In the genomic region with DNA sequence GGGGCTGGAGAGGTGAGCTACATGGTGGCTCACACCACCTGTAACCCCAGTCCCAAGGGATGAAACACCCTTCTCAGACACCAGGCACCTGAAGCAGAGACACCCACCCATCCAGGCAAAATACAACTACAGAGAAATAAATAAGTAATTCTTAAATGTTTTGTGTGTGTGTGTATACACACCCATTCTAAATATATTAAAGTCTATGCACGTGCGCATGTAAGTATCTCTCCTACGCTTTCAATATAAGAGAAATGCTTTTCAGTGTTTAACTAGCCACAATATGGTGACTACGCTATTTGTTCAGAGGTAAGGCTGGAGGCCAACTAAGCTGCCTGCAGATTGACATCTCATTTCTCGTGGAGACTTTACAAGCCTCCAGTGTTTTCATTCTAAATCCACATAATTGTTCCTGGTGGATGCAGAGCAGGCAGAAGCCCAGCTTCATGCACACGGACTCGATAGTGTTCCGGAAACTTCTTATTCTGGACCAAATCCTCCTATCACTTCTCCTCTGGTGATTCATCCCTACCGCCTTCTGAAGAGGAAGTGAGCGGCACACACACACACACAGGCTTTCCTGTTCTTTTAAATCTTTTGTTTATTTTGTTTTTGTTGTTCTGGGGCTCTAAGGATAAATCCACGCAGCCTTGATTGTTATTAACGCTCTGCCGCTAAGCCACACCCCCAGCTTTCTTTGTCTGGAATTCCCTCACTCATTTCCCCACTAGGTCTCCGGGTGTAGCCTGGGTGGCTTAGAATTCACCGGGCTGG, we compare ENCODE assay signal across 9 mouse cellular contexts. TPM values are rescaled to one million over a fixed set of nuclear protein-coding genes. Genes with fewer than 3 reads are reported as not detected.
A peak's percentile ranks its signal among the peaks of the same experiment; 100 is the strongest.
DNase-seq lines count a peak whose midpoint lies in the region; ATAC-seq and TF ChIP-seq lines count a peak whose summit lies in the region.
"Had no signal": no experiment of that assay in that cellular context is flagged by ENCODE, and none has a peak within 500 bp of the region (broad histone marks: within the 10 kb centered on the region; RNA-seq: fewer than 3 reads in every experiment).

No protein-coding gene starts in this region.

- no peaks in the 10 kb centered on the region for H3K27me3 ChIP-seq in limb, embryonic 13.5 days
- H3K27me3 ChIP-seq in limb, embryonic 10.5 days (ENCODE audit: low read depth, poor library complexity, severe bottlenecking), result peaks cover 6% of the 10 kb centered on the region; the same call in 1 of the 2 replicates
- no peaks in the 10 kb centered on the region for H3K27me3 ChIP-seq in heart, embryonic 15.5 days
- H3K27me3 ChIP-seq in midbrain, postnatal 0 days (ENCODE audit: insufficient read depth, low read length), result no peaks in the 10 kb centered on the region

- intact Hi-C loops in left cerebral cortex, adult 2 months (cut with DNase I), result no loop called here

- peaks cover 7% of the 10 kb centered on the region for H3K4me1 ChIP-seq in limb, embryonic 13.5 days
- peaks cover 19% of the 10 kb centered on the region for H3K4me1 ChIP-seq in limb, embryonic 10.5 days
- peaks cover 7% of the 10 kb centered on the region; the same call in 1 of the 2 replicates for H3K4me1 ChIP-seq in bone marrow, adult 2 months (ENCODE audit: control insufficient read depth, insufficient read depth, low read length)
- H3K4me1 ChIP-seq in heart, embryonic 15.5 days (replicated peaks), result peaks cover 16% of the 10 kb centered on the region
- no peaks in the 10 kb centered on the region for H3K4me1 ChIP-seq in midbrain, postnatal 0 days (ENCODE audit: insufficient read depth, low read length)

- no peak for TF ChIP-seq CTCF in bone marrow, adult 2 months (IDR thresholded peaks at IDR 0.05; ENCODE audit: control insufficient read depth, insufficient read depth, low read length)
- TF ChIP-seq CTCF in midbrain, postnatal 0 days (IDR thresholded peaks at IDR 0.05), result no peak
- TF ChIP-seq CTCF in left cerebral cortex, adult 2 months (IDR thresholded peaks at IDR 0.05), result no peak

- no peak for TF ChIP-seq POLR2A in bone marrow, adult 2 months (IDR thresholded peaks at IDR 0.05; ENCODE audit: borderline replicate concordance, control insufficient read depth, low read depth, low read length)

- H3K27ac ChIP-seq in limb, embryonic 13.5 days, result no peak overlapping the region
- H3K27ac ChIP-seq in limb, embryonic 10.5 days, result no peak overlapping the region
- H3K27ac ChIP-seq in bone marrow, adult 2 months (ENCODE audit: control insufficient read depth, insufficient read depth, low read depth, low read length, poor library complexity), result peak overlapping the region; percentile 35; the same call in 1 of the 2 replicates
- H3K27ac ChIP-seq in heart, embryonic 15.5 days, result peak overlapping the region; percentile 61
- H3K27ac ChIP-seq in midbrain, postnatal 0 days (ENCODE audit: low read depth, low read length), result no peak overlapping the region
- no peak overlapping the region for H3K27ac ChIP-seq in left cerebral cortex, adult 2 months

- DNase-seq in limb, embryonic 10.5 days (ENCODE audit: low spot score), result no peak
- DNase-seq in midbrain, postnatal 0 days (ENCODE audit: low spot score), result no peak
- DNase-seq in layer of hippocampus, adult 9-10 months (ENCODE audit: low spot score), result no peak
- DNase-seq in left cerebral cortex, adult 2 months (ENCODE audit: extremely low spot score in 1 of 2, low spot score in 2 of 2), result no peak
- DNase-seq: kidney, postnatal 36 days had no signal

- H3K4me2 ChIP-seq in limb, embryonic 13.5 days (replicated peaks), result peak overlapping the region; percentile 19; the same call in 1 of the 2 replicates
- peak overlapping the region; percentile 21; the same call in 1 of the 2 replicates for H3K4me2 ChIP-seq in heart, embryonic 15.5 days
- H3K4me2 ChIP-seq in midbrain, postnatal 0 days (ENCODE audit: low read depth, low read length, poor library complexity, severe bottlenecking), result 0 out of 2 replicates have a peak overlapping the region, but pooled peaks have one; percentile 20

- 0 out of 2 replicates have a peak, but pooled peaks cover under 1% of the 10 kb centered on the region for H3K9me3 ChIP-seq in limb, embryonic 13.5 days
- H3K9me3 ChIP-seq in limb, embryonic 10.5 days (replicated peaks), result no peaks in the 10 kb centered on the region
- no peaks in the 10 kb centered on the region for H3K9me3 ChIP-seq in heart, embryonic 15.5 days (replicated peaks)
- H3K9me3 ChIP-seq in midbrain, postnatal 0 days (ENCODE audit: low read length), result no peaks in the 10 kb centered on the region

- 49% methylated on average over 15 of the region's 15 CpGs for WGBS in limb, embryonic 13.5 days
- WGBS in limb, embryonic 10.5 days, result 72% methylated on average over 15 of the region's 15 CpGs
- 9% methylated on average over 15 of the region's 15 CpGs for WGBS in bone marrow, adult 2 months
- 42% methylated on average over 15 of the region's 15 CpGs for WGBS in heart, embryonic 15.5 days
- 39% methylated on average over 15 of the region's 15 CpGs for WGBS in midbrain, postnatal 0 days

- no peak overlapping the region for H3K4me3 ChIP-seq in limb, embryonic 13.5 days
- no peak overlapping the region for H3K4me3 ChIP-seq in limb, embryonic 10.5 days
- H3K4me3 ChIP-seq in bone marrow, adult 2 months (replicated peaks; ENCODE audit: control insufficient read depth, low read depth, low read length), result no peak overlapping the region
- no peak overlapping the region for H3K4me3 ChIP-seq in heart, embryonic 15.5 days
- no peak overlapping the region for H3K4me3 ChIP-seq in midbrain, postnatal 0 days (ENCODE audit: low read depth, low read length)
- no peak overlapping the region for H3K4me3 ChIP-seq in left cerebral cortex, adult 2 months

- no peak for ATAC-seq in limb, embryonic 13.5 days (ENCODE audit: low FRiP score, low read depth)
- ATAC-seq in heart, embryonic 15.5 days (replicated peaks; ENCODE audit: insufficient number of reproducible peaks, insufficient read depth, low FRiP score, low read depth), result 0 out of 2 replicates have a peak, but pooled peaks have one; percentile 41
- no peak for ATAC-seq in midbrain, postnatal 0 days (ENCODE audit: low FRiP score)
- ATAC-seq in erythroblast, adult 5-6 weeks (replicated peaks; ENCODE audit: low FRiP score, poor library complexity, severe bottlenecking), result no peak

- H3K9ac ChIP-seq in limb, embryonic 13.5 days, result no peak overlapping the region
- no peak overlapping the region for H3K9ac ChIP-seq in heart, embryonic 15.5 days
- no peak overlapping the region for H3K9ac ChIP-seq in midbrain, postnatal 0 days (replicated peaks; ENCODE audit: low read length, poor library complexity, severe bottlenecking)

- H3K36me3 ChIP-seq in limb, embryonic 13.5 days, result no peaks in the 10 kb centered on the region
- no peaks in the 10 kb centered on the region for H3K36me3 ChIP-seq in limb, embryonic 10.5 days
- no peaks in the 10 kb centered on the region for H3K36me3 ChIP-seq in heart, embryonic 15.5 days
- H3K36me3 ChIP-seq in midbrain, postnatal 0 days (ENCODE audit: insufficient read depth, low read length), result no peaks in the 10 kb centered on the region

RNA-seq across cellular contexts. Expression of gene Zfp217, which starts 12.1 kb away (rescaled TPM):
- polyA plus RNA-seq in limb, embryonic 13.5 days (2015; fragmentation: Nextera tagmentation; extraction: Ambion mirVana), result 4.5 and 4.6 TPM in 2 replicates
- polyA plus RNA-seq in limb, embryonic 10.5 days (2016; fragmentation: Nextera tagmentation; extraction: Ambion mirVana), result 3.9 and 4.1 TPM in 2 replicates
- polyA plus RNA-seq in bone marrow, adult 2 months (2011; ENCODE audit: insufficient read depth, insufficient read length, low replicate concordance, missing spikeins), result 10.1 and 23.7 TPM in 2 replicates
- polyA plus RNA-seq in heart, embryonic 15.5 days (2015; fragmentation: Nextera tagmentation; extraction: Ambion mirVana), result 2.7 and 3.2 TPM in 2 replicates
- total RNA-seq in midbrain, postnatal 0 days (2014; rRNA removed), result 3.7 and 3.8 TPM in 2 replicates
- 0.44 and 0.49 TPM in 2 replicates for polyA plus RNA-seq in midbrain, postnatal 0 days (2015; fragmentation: Nextera tagmentation; extraction: Ambion mirVana)
- total RNA-seq in erythroblast, adult 5-6 weeks (2015; ENCODE audit: low replicate concordance), result 75.7 and 92.6 TPM in 2 replicates
- total RNA-seq in erythroblast, adult 5-6 weeks (2017; ENCODE audit: low replicate concordance), result 169 and 180 TPM in 2 replicates
- 1 to 10 TPM; 2.9 to 3.4 TPM for total RNA-seq in left cerebral cortex, adult 2 months (2021)

Comparison
In these comparisons a context has a peak if more than half of its experiments do, and no peak if none do; other contexts are left out.
1. H3K27ac ChIP-seq: peak in bone marrow, adult 2 months (single experiment) and heart, embryonic 15.5 days (single experiment); none in limb, embryonic 13.5 days (single experiment), limb, embryonic 10.5 days (single experiment), midbrain, postnatal 0 days (single experiment) and left cerebral cortex, adult 2 months (single experiment).
2. Peak in every context shown above with its lines, with median percentiles within 50 percentile points of each other: H3K4me2 ChIP-seq.